Mouse (Mus musculus) midbrain, embryonic 14.5 days (tissue): Measurements from ENCODE around the gene Cish. TPM values are rescaled to one million over a fixed set of nuclear protein-coding genes. Genes with fewer than 3 reads are reported as not detected.

ENCODE experiments used
- ATAC-seq: fragments of 200-750 bp; cut with Nextera tagmentation; 2 replicates; pipeline ENCODE4 v1.8.0; 2017; ENCODE audit warnings: moderate number of reproducible peaks, moderate library complexity; ENCODE audit not compliant: low FRiP score, low TSS enrichment
- DNase-seq: peaks from one replicate; pipeline ENCODE4 v3.0.0-alpha.2; 2015
- H3K27ac ChIP-seq: fragments of 300-500 bp; sonication (generic); replicated peaks from 2 replicates; pipeline ENCODE4 v1.5.1; 2014; ENCODE audit warnings: mild to moderate bottlenecking, low read depth, low read length, moderate library complexity
- H3K27me3 ChIP-seq: fragments of 300-500 bp; sonication (generic); 2 replicates; pipeline ENCODE4 v1.6.1; 2014; ENCODE audit warnings: low read length, control low read depth, mixed read lengths; ENCODE audit not compliant: control insufficient read depth, insufficient read depth
- H3K36me3 ChIP-seq: fragments of 300-500 bp; sonication (generic); 2 replicates; pipeline ENCODE4 v1.6.1; 2014; ENCODE audit warnings: low read length, control low read depth; ENCODE audit not compliant: control insufficient read depth, insufficient read depth
- H3K4me1 ChIP-seq: fragments of 300-500 bp; sonication (generic); 2 replicates; pipeline ENCODE4 v1.6.1; 2014; ENCODE audit warnings: mild to moderate bottlenecking, antibody characterized with exemption, low read length, control low read depth; ENCODE audit not compliant: control insufficient read depth, insufficient read depth
- H3K4me2 ChIP-seq: fragments of 300-500 bp; sonication (generic); 2 replicates; pipeline ENCODE4 v1.6.1; 2014; ENCODE audit warnings: mild to moderate bottlenecking, low read length, moderate library complexity
- H3K4me3 ChIP-seq: fragments of 300-500 bp; sonication (generic); replicated peaks from 2 replicates; pipeline ENCODE4 v1.5.1; 2014; ENCODE audit warnings: low read depth, low read length
- H3K9ac ChIP-seq: fragments of 300-500 bp; sonication (generic); replicated peaks from 2 replicates; pipeline ENCODE4 v1.6.1; 2014; ENCODE audit warnings: mild to moderate bottlenecking, low read length, moderate library complexity
- H3K9me3 ChIP-seq: fragments of 300-500 bp; sonication (generic); 2 replicates; pipeline ENCODE4 v1.6.1; 2016; ENCODE audit warnings: low read length, control low read depth, mixed read lengths; ENCODE audit not compliant: control insufficient read depth
- WGBS: fragments of 180-500 bp; shearing (Covaris S2); extraction: QIAGEN DNeasy Blood & Tissue Kit; methylation state at CpG from one replicate; pipeline ENCODE4 v1.1.7; 2014; 5-methylcytosine and 5-hydroxymethylcytosine counted together
- polyA plus RNA-seq: library from polyadenylated mRNA; unstranded; fragments of >200 nt; fragmentation: Nextera tagmentation; extraction: Ambion mirVana; gene quantifications from 2 replicates; pipeline ENCODE4 v1.2.1, GENCODE M21; 2014

The Cish gene
- polyA plus RNA-seq, 1 experiment from 2014 or later, result 5.5 TPM

DNA sequence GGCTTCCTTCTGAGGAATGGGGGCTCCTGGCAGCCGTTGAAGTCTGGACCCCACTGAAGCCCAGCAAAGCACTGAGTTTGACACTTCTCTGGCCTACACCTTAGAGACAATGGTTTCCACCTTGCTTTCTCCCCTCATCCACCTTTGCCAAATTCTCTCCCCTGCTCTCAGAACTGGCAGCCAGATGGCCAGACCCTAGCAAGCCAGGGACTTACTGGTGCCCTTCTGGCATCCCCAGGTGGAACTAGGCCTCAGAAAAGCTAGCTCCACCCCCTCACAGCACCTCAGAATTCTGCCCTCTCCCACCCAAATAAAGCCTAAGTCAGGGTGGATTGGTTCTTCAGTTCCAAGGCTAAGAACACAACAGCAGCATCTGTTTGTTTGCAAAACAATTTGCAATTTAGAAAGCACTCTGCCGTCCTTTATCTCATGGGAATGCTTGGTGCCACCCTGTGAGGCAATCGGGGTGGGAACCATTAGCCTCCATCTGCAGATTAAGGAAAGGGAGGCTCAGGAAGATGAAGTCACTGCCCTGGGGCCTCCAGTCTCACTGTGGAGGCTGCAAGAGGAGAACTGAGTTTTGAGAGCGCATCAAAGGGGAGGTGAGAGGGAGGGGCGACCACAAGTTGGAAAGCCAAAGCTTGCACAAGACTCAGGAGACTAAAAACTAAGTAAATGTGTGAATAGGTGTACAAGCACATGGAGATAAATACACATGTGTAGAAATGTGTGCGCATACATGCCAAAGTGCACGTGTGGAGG, 24.5 kb upstream of the Cish start:
- no peak for ATAC-seq
- WGBS, result 80% methylated on average over 7 of the region's 7 CpGs

DNA sequence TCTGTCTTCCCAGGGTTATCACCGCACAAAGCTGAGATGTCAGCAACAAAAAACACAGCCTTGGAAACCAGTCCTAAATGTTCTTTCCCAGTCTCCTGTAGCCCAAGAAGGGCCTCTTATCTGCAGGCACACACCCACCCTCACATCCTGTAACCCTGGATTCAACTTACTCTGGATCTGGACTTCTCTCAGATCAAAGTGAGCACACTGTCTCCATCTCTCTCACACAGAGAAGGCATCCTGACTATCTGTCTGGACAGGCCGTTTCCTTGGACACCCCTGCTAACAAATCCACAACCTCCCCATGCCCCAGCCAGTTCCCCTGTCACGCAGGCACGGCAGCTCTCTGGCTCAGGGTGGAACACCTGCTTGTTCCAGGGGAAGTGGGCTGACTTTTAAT, 23.5 kb upstream of the Cish start:
- no peak overlapping the region for H3K9ac ChIP-seq
- H3K9me3 ChIP-seq, result no peaks in the 10 kb centered on the region
- no peaks in the 10 kb centered on the region for H3K36me3 ChIP-seq
- 75% methylated on average over 4 of the region's 4 CpGs for WGBS
- no peak for DNase-seq
- H3K27ac ChIP-seq, result no peak overlapping the region
- H3K4me3 ChIP-seq, result no peak overlapping the region
- no peaks in the 10 kb centered on the region for H3K27me3 ChIP-seq
- no peaks in the 10 kb centered on the region for H3K4me1 ChIP-seq
- ATAC-seq, result no peak
- no peak overlapping the region for H3K4me2 ChIP-seq

More for the DNA sequence above, 24.5 kb upstream of the Cish start:
- H3K4me2 ChIP-seq, result no peak overlapping the region
- no peaks in the 10 kb centered on the region for H3K4me1 ChIP-seq
- no peak for DNase-seq
- no peaks in the 10 kb centered on the region for H3K27me3 ChIP-seq
- no peak overlapping the region for H3K4me3 ChIP-seq
- no peaks in the 10 kb centered on the region for H3K9me3 ChIP-seq
- H3K27ac ChIP-seq, result no peak overlapping the region
- no peak overlapping the region for H3K9ac ChIP-seq
- H3K36me3 ChIP-seq, result no peaks in the 10 kb centered on the region

GRCm38 (mm10) chr9:107273184-107273583, 22.6 kb upstream of the Cish start:
- WGBS, result 81% methylated on average over 10 of the region's 10 CpGs
- Histone ChIP-seq H3K9ac (no peak overlapping the region), H3K27ac (no peak overlapping the region), H3K36me3 (no peaks in the 10 kb centered on the region), H3K4me3 (no peak overlapping the region), H3K4me2 (no peak overlapping the region), H3K9me3 (no peaks in the 10 kb centered on the region), H3K27me3 (no peaks in the 10 kb centered on the region), H3K4me1 (no peaks in the 10 kb centered on the region)
- ATAC-seq (no peak), DNase-seq (no peak)

DNA sequence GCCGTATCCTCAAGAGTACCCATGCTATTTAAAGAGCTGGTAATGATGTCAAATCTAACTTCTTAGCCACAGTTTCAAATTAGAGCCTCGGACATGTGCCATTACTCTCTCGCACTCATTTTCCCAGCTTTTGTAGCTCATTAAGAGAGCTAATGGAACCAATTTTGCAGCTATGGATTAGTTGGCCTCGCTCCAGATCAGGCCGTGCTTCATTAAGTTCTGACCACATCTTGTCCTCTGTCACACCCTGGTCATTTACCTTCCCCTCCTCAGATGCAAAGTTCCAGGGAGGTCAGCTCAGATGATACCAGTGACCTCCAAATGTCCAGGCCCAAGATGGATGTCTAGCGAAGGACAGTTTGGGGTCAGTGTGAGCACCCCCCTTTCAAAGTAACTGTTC, 21.1 kb upstream of the Cish start:
- 82% methylated on average over 6 of the region's 6 CpGs for WGBS
- Histone ChIP-seq H3K4me2 (no peak overlapping the region), H3K9me3 (no peaks in the 10 kb centered on the region), H3K4me1 (peaks cover 8% of the 10 kb centered on the region; the same call in 1 of the 2 replicates), H3K4me3 (no peak overlapping the region), H3K27ac (no peak overlapping the region), H3K36me3 (no peaks in the 10 kb centered on the region), H3K27me3 (no peaks in the 10 kb centered on the region), H3K9ac (no peak overlapping the region)
- DNase-seq (no peak), ATAC-seq (no peak)

DNA sequence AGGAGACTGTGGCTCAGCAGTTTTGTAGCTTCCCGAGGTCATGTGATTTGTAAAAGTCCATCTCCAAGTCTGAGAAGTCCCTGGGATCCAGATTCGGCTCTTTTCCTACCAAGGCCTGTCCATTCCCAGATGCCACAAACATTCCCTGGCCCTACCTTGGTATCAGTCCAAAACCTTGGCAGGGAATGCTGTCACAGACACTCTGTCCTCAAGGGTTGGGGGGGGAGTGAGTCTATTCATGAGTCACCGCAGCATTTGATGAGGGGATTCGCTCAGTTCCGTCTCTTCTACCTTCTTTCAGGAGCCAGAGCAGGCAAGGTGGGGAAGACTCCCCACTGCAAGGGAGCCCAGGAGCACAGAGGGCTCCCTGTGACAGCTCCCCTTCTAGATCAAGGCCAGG, 20.1 kb upstream of the Cish start:
- 86% methylated on average over 5 of the region's 5 CpGs for WGBS
- no peaks in the 10 kb centered on the region for H3K36me3 ChIP-seq
- no peak for DNase-seq

DNA sequence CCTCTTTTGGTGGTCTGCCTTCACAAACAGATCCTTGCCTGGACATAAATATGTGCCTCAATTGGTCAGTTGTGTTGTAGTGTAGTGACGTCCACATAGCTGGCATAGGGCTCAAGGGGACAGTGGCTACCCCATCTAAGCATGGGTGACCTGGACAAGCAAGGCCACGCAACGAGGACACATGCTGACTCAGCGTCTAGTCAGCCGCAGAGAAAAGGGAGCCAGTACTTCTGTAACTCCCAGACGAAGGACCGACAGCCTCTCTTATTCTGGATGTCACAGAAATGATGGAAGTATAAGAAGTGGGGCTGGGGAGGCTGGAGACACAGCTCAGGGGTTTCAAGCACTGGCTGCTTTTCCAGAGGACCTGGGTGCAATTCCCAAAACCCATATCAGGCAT, 18.2 kb upstream of the Cish start:
- ATAC-seq, result no peak
- WGBS, result 83% methylated on average over 7 of the region's 7 CpGs

More for the DNA sequence above, 20.1 kb upstream of the Cish start:
- Histone ChIP-seq H3K4me1 (peaks cover 11% of the 10 kb centered on the region; the same call in 1 of the 2 replicates), H3K4me2 (no peak overlapping the region), H3K4me3 (no peak overlapping the region), H3K9ac (no peak overlapping the region), H3K27me3 (no peaks in the 10 kb centered on the region), H3K27ac (no peak overlapping the region), H3K9me3 (no peaks in the 10 kb centered on the region)
- no peak for ATAC-seq

GRCm38 (mm10) chr9:107278126-107278525, 17.7 kb upstream of the Cish start:
- Histone ChIP-seq H3K4me1 (peaks cover 11% of the 10 kb centered on the region; the same call in 1 of the 2 replicates), H3K4me3 (no peak overlapping the region), H3K9me3 (no peaks in the 10 kb centered on the region), H3K27me3 (no peaks in the 10 kb centered on the region), H3K9ac (no peak overlapping the region), H3K27ac (no peak overlapping the region), H3K4me2 (no peak overlapping the region), H3K36me3 (no peaks in the 10 kb centered on the region)
- DNase-seq (no peak), ATAC-seq (no peak)
- 33% methylated on average over 4 of the region's 4 CpGs for WGBS

More for the DNA sequence above, 18.2 kb upstream of the Cish start:
- Histone ChIP-seq H3K4me3 (no peak overlapping the region), H3K4me1 (peaks cover 11% of the 10 kb centered on the region; the same call in 1 of the 2 replicates), H3K36me3 (no peaks in the 10 kb centered on the region), H3K9me3 (no peaks in the 10 kb centered on the region), H3K27me3 (no peaks in the 10 kb centered on the region), H3K27ac (no peak overlapping the region), H3K4me2 (no peak overlapping the region), H3K9ac (no peak overlapping the region)
- no peak for DNase-seq

DNA sequence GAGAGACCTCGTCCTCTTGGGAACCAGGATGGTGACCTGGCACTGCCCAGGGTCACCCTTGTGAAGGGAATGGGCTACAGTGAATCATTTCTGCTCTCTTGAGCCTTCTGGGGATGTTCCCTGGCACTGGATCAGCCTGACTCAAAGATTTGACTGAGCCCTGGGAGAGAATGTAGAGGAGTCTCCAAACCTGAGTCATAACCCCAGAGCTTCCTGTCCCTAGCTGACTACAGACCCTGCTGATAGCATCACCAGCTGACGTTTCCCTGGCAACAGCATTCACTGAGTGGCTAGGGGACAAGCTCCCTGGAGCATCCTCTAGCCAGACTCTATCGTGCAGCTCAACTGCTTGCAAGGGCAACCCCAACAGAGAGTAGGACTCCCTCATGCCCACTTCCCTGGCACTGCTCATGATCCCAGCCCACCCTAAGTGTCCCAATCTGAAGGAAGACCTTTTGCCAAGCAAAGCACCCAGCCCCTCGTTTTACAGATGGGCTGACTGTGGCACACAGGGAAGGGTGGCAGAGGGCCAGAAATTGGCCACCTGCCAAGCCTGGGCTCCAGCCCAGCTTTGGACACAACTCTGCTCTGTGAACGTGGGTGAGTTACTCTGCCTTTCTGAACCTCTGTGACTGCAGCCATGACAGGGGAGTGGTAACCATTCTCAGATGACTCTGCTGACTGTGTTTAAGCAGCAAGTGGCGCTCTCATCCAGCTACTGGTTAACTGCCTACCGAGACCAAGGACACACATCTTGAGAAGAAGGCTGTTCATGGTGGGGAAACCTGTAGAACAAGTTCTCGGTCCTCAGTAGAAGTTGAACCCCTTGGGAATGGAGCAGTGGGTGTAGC, 17.1 kb upstream of the Cish start:
- H3K36me3 ChIP-seq, result no peaks in the 10 kb centered on the region
- H3K27ac ChIP-seq, result no peak overlapping the region
- H3K9me3 ChIP-seq, result no peaks in the 10 kb centered on the region
- ATAC-seq, result no peak
- no peak overlapping the region for H3K9ac ChIP-seq
- H3K4me2 ChIP-seq, result no peak overlapping the region
- no peaks in the 10 kb centered on the region for H3K27me3 ChIP-seq
- DNase-seq, result peak; percentile 43
- H3K4me3 ChIP-seq, result no peak overlapping the region
- 57% methylated on average over 8 of the region's 8 CpGs for WGBS
- H3K4me1 ChIP-seq, result peaks cover 11% of the 10 kb centered on the region; the same call in 1 of the 2 replicates
